Mouse (Mus musculus) heart, postnatal 14 days (tissue): Measurements from ENCODE around the gene Plekhm2. TPM values are rescaled to one million over a fixed set of nuclear protein-coding genes. Genes with fewer than 3 reads are reported as not detected.

ENCODE experiments used
- DNase-seq, 2 experiments: peaks; one replicate each; pipeline ENCODE4 v3.0.0; 2021 to 2022
- intact Hi-C: fragments of 180-260 bp; cut with DNase I; formaldehyde crosslinking; loops from one replicate; pipeline ENCODE4 v1.15.1; 2025
- total RNA-seq, 2 experiments: library from RNA; stranded (reverse); gene quantifications; 2 replicates each; pipeline ENCODE4 v1.2.3; 2021

The Plekhm2 gene
- total RNA-seq, 2 experiments from 2014 or later = 101 to 103 TPM

GRCm38 (mm10) chr4:141583919-141584318 is 80.8 kb downstream of the Plekhm2 start:
- no peak for DNase-seq
- intact Hi-C loops = no loop called here

- DNase-seq = no peak
- intact Hi-C loops = no loop called here
Measured at GRCm38 (mm10) chr4:141581051-141581450, 83.6 kb downstream of the Plekhm2 start.

GRCm38 (mm10) chr4:141578833-141579232 is 85.9 kb downstream of the Plekhm2 start:
- intact Hi-C loops = loop anchor here (5.0 kb wide), 1 partner anchor 87 kb away; no protein-coding TSS in a partner anchor
- DNase-seq = no peak

- intact Hi-C loops = loop anchor here (5.0 kb wide), 1 partner anchor 85 kb away; no protein-coding TSS in a partner anchor
- DNase-seq = no peak
Measured at GRCm38 (mm10) chr4:141576877-141577276, 87.8 kb downstream of the Plekhm2 start.

- no peak for DNase-seq
- intact Hi-C loops = loop anchor here (5.0 kb wide), 1 partner anchor 84 kb away; no protein-coding TSS in a partner anchor
Measured at GRCm38 (mm10) chr4:141576404-141576803, 88.3 kb downstream of the Plekhm2 start.

Other genes with a start within 250 kb of the Plekhm2 start
- gene Clcnkb, start 248.9 kb downstream of the Plekhm2 start, total RNA-seq = 1 to 10 TPM in 1 of 2 experiments, under 1 TPM in 1; 0.83 to 1.5 TPM
- 100 to 1,000 TPM; 760 to 902 TPM for gene Hspb7, start 244.1 kb downstream of the Plekhm2 start, total RNA-seq
- gene Srarp, start 228.8 kb downstream of the Plekhm2 start, total RNA-seq = under 1 TPM; 0.34 to 0.43 TPM
- 10 to 100 TPM; 20.8 to 21.2 TPM for gene Zbtb17, start 220.2 kb downstream of the Plekhm2 start, total RNA-seq
- 10 to 100 TPM; 33.8 to 34.0 TPM for gene Spen, start 126.3 kb downstream of the Plekhm2 start, total RNA-seq
- gene Fblim1, start 58.8 kb downstream of the Plekhm2 start, total RNA-seq = 100 to 1,000 TPM; 299 to 338 TPM
- 10 to 100 TPM; 30.1 to 35.4 TPM for gene Tmem82, start 46.3 kb downstream of the Plekhm2 start, total RNA-seq
- gene Slc25a34, start 41.1 kb downstream of the Plekhm2 start, total RNA-seq = 100 to 1,000 TPM; 121 TPM
- not detected for gene Rsc1a1, start 20.7 kb upstream of the Plekhm2 start, total RNA-seq
- 10 to 100 TPM; 39.0 to 40.4 TPM for gene Ddi2, start 58.5 kb upstream of the Plekhm2 start, total RNA-seq
- under 1 TPM; 0.72 to 0.98 TPM for gene Agmat, start 81.8 kb upstream of the Plekhm2 start, total RNA-seq
- gene Dnajc16, start 126.0 kb upstream of the Plekhm2 start, total RNA-seq = 10 to 100 TPM; 18.4 to 18.5 TPM
- gene Casp9, start 128.7 kb upstream of the Plekhm2 start, total RNA-seq = 1 to 10 TPM; 7.7 to 9.5 TPM
- not detected for gene Cela2a, start 161.3 kb upstream of the Plekhm2 start, total RNA-seq
- not detected for gene Ctrc, start 181.5 kb upstream of the Plekhm2 start, total RNA-seq
- gene Efhd2, start 210.0 kb upstream of the Plekhm2 start, total RNA-seq = 10 to 100 TPM; 22.1 to 22.6 TPM